Mouse (Mus musculus) megakaryocyte, embryonic 14.5 days (primary cell): ENCODE data around the gene Cep170.

ENCODE experiments used
- FLI1 ChIP-seq: IDR thresholded peaks from 2 replicates; pipeline ENCODE4 v1.6.1; 2012; ENCODE audit warnings: low read length, inconsistent platforms, mixed read lengths
- GATA1 ChIP-seq: IDR thresholded peaks from 3 replicates; pipeline ENCODE4 v1.6.1; 2012; ENCODE audit warnings: mixed read lengths, low read length, inconsistent platforms, borderline replicate concordance

DNA sequence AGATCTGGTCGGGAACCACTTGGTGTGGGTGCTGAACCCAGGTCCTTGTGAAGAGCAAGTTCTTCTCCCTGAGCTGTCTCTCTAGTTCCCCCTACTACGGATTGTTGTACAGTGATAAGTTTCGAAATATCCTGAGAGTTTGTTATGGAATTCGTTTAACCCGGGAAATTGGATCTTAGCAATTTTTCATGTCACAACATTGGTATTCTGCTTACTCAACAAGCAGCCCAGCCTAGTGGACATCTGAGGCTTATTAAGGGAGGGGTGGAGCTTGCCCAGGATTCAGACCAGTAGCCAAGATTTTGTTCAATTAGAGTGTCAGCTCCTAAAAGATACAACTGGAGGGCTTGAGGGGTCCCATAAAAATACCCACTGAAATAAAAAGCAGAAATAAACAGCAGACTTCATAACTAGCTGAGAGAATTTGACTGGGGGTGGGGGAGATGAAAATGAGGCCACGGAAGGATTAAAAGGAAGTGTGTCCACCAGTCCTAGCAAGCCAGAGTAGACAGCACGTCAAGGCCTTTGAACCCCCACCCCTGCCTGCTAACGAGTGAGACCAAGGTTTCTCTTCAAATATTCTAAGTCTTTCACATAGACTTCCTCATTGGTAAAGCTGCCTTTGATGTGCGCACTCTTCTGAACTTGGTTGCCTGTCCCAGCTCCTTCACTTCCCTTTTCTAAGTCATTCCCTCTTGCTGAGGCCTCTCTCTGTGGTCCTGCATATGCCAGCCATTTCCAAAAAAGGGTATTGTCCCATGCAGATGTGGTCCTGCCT is 39.1 kb upstream of the Cep170 start:
- TF ChIP-seq GATA1, result no peak
- TF ChIP-seq FLI1, result no peak
